Mouse (Mus musculus) cerebellum, adult 2 months (tissue): ENCODE results near the gene Smyd5.

Experiments used
- CTCF ChIP-seq: fragments of 200-500 bp; IDR thresholded peaks from 2 replicates; pipeline ENCODE4 v1.5.1; 2011; ENCODE audit warnings: low read depth, mild to moderate bottlenecking, control low read depth, low read length, moderate library complexity, borderline replicate concordance; ENCODE audit not compliant: insufficient read depth
- POLR2A ChIP-seq: fragments of 200-500 bp; IDR thresholded peaks from 2 replicates; pipeline ENCODE4 v1.6.1; 2011; ENCODE audit warnings: low read length, control low read depth, borderline replicate concordance; ENCODE audit not compliant: insufficient read depth

GRCm38 (mm10) chr6:85395360-85395759 lies 36.4 kb upstream of the Smyd5 start:
- TF ChIP-seq CTCF (no peak), POLR2A (no peak)
